Mouse (Mus musculus) lung, adult 2 months (tissue): ENCODE results near the gene Kcnj5. TPM values are rescaled to one million over a fixed set of nuclear protein-coding genes. Genes with fewer than 3 reads are reported as not detected.

Experiments
- DNase-seq: peaks from one replicate; pipeline ENCODE4 v3.0.0; 2022
- H3K4me1 ChIP-seq: fragments of 200-500 bp; 2 replicates; pipeline ENCODE4 v1.6.1; 2011; ENCODE audit warnings: low read length; ENCODE audit not compliant: control insufficient read depth, insufficient read depth
- H3K4me3 ChIP-seq: fragments of 200-500 bp; replicated peaks from 2 replicates; pipeline ENCODE3; 2011; ENCODE audit warnings: low read depth, mild to moderate bottlenecking, control low read depth, low read length; ENCODE audit errors: extremely low read depth
- CTCF ChIP-seq: fragments of 200-500 bp; IDR thresholded peaks from 2 replicates; pipeline ENCODE4 v1.5.1; 2011; ENCODE audit warnings: mild to moderate bottlenecking, low read length, control low read depth; ENCODE audit not compliant: insufficient read depth
- POLR2A ChIP-seq: fragments of 200-500 bp; IDR thresholded peaks from 2 replicates; pipeline ENCODE4 v1.6.1; 2011; ENCODE audit warnings: low read depth, mild to moderate bottlenecking, control low read depth, low read length, borderline replicate concordance; ENCODE audit errors: extremely low read depth
- WGBS: fragments of 180-500 bp; shearing (Covaris S2); methylation state at CpG from one replicate; pipeline ENCODE4 v1.1.7; 2018; 5-methylcytosine and 5-hydroxymethylcytosine counted together
- polyA plus RNA-seq: library from polyadenylated mRNA; depleted of rRNA; stranded (reverse); fragments of >200 nt; gene quantifications from 2 replicates; pipeline ENCODE4 v1.2.3, GENCODE M21; 2012; rRNA removed

Kcnj5 gene
- polyA plus RNA-seq, 1 experiment = 1.7 TPM

DNA sequence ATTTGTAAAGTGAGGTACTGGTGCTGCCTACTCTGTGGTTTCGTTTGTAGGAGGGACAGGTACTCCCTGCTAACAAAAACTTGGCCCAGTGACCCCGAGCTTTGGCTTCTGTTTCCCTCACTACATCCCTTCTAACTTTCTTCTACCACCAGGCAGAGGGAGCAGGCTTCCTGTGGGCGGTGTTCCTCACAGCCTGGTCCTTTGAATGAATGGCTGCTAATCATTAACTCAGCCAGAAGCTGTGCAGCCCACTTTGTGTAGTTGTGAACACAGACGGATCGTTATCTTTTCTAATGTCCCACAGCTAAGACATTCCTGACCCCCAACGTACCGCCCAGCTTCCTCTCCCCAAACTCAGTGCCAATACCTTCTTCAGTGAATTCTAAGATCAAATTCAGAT lies 52.5 kb downstream of the Kcnj5 start:
- Histone ChIP-seq H3K4me3 (no peak overlapping the region), H3K4me1 (peaks cover 10% of the 10 kb centered on the region; the same call in 1 of the 2 replicates)
- TF ChIP-seq POLR2A = no peak
- TF ChIP-seq CTCF = no peak
- WGBS = 21% methylated on average over 7 of the region's 7 CpGs
- DNase-seq = no peak

DNA sequence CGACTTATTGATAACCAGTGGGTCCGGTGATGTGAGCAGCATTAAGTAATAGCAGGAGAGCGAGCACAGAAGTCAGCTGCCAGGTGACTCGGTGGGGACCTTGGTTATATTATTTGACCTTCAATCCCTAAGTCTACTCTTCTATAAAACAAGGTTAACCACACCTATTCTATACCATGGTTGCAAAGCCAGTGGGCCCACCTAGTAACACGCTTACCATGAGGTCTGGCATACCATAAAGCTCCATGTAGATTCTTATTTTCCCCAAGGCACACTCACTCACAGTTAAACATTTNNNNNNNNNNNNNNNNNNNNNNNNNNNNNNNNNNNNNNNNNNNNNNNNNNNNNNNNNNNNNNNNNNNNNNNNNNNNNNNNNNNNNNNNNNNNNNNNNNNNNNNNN lies 60.6 kb downstream of the Kcnj5 start:
- DNase-seq = no peak
- WGBS = 84% methylated on average over 5 of the region's 5 CpGs
- no peak overlapping the region for H3K4me3 ChIP-seq
- no peaks in the 10 kb centered on the region for H3K4me1 ChIP-seq
- TF ChIP-seq POLR2A (no peak), CTCF (no peak)

DNA sequence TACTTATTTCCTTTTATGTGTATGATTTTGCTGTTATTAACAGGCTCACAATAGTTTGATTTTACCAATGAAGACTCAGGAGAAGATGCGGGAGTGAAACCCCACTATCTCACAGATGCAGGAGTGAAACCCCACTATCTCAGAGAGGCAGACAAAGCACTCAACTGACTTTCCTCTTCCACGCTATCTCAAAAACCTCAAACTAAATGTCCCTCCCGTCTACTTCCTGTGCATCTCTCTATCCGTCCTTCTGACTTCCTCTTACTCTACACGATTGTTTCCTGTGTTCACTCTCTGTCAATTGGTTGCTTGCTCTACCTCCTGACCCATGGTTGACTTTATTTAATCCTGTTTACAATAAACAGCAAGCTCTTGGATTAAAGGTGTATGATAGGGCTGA lies 63.7 kb downstream of the Kcnj5 start:
- TF ChIP-seq CTCF = no peak
- TF ChIP-seq POLR2A = no peak
- 50% methylated on average over 5 of the region's 5 CpGs for WGBS
- no peak overlapping the region for H3K4me3 ChIP-seq
- DNase-seq = no peak
- no peaks in the 10 kb centered on the region for H3K4me1 ChIP-seq

DNA sequence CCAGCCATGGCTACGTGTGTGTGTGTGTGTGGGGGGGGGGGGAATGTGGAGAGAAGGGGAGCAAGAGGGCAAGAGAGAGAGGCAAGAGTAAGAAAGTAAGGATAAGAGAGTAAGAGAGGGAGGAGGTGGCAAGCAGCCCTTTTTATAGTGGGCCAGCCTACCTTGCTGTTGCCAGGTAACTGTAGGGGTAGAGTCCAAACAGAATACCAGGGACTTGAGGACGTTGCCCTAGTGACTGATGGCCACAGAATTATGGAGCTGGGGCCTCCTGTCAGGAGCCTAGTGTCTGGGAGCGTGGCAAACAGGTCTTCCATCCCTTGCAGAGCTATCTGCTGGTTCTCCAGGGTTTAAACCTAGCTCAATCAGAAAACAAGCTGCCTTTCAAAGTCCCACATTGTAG lies 64.4 kb downstream of the Kcnj5 start:
- Histone ChIP-seq H3K4me1 (no peaks in the 10 kb centered on the region), H3K4me3 (no peak overlapping the region)
- no peak for DNase-seq
- WGBS = 78% methylated on average over 3 of the region's 3 CpGs
- TF ChIP-seq POLR2A (no peak), CTCF (no peak)

DNA sequence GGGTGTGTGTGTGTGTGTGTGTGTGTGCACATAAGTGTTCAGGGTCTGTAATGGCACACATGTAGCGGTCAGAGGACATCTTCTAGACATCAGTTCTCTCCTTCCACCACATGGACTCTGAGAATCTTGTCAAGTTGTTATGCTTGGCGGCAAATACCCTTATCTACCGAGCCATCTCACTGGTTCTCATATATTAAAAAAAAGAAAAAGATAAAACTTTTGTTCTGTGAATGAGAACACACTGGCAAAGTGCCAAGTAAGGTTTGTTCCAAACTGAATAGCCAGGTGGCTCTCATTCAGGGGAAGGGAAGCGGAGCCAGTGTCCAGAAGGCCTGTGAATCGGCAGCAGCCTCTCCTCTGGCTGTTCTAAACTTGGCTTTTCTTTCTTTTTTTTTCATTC lies 66.1 kb downstream of the Kcnj5 start:
- H3K4me3 ChIP-seq = no peak overlapping the region
- no peak for DNase-seq
- WGBS = 83% methylated on average over 5 of the region's 5 CpGs
- H3K4me1 ChIP-seq = no peaks in the 10 kb centered on the region
- TF ChIP-seq CTCF (no peak), POLR2A (no peak)

DNA sequence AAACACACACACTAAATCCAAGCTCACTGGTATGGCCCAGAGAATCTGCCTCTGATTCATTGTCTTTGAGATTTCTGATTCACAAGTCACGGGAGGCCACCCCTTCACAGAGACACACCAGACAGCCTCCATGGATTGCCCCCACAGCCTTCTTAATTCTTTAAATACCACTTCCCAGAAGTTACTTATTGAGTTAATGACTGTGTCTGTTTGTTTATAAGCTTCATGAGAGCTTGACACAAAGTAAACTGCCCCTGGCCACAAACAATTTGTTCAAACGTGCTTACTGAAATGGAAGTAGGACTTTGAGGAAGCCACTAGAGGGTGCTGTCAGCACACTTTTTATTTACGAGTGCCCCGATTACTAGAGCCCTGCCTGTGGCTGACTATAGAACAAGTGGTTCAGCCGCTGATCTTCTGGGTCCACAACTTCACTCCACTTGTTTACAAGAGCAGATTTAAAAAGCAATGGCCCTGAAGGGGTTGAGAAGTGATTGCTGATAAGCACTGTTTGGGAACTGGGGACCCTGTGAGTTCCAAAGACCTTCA lies 72.2 kb downstream of the Kcnj5 start:
- peak; percentile 49 for DNase-seq
- TF ChIP-seq POLR2A = no peak
- TF ChIP-seq CTCF = peak; percentile 34; the same call in 1 of the 2 replicates
- Histone ChIP-seq H3K4me3 (no peak overlapping the region), H3K4me1 (no peaks in the 10 kb centered on the region)
- 15% methylated on average over 5 of the region's 5 CpGs for WGBS

Other genes starting within 250 kb of the Kcnj5 start
- 4.3 and 9.2 TPM in 2 replicates for gene Arhgap32, start 228.2 kb downstream of the Kcnj5 start, polyA plus RNA-seq
- gene Kcnj1, start 28.1 kb upstream of the Kcnj5 start, polyA plus RNA-seq = not detected in 2 replicates
- 12.9 and 14.1 TPM in 2 replicates for gene Fli1, start 198.5 kb upstream of the Kcnj5 start, polyA plus RNA-seq